Mouse (Mus musculus): ENCODE measurements around the gene Dph2. TPM values are rescaled to one million over a fixed set of nuclear protein-coding genes. Genes with fewer than 3 reads are reported as not detected.
A peak's percentile ranks its signal among the peaks of the same experiment; 100 is the strongest.

Gene Dph2
- polyA plus RNA-seq (2016; fragmentation: Nextera tagmentation; extraction: Ambion mirVana), result 15.5 and 15.8 TPM in 2 replicates

DNA sequence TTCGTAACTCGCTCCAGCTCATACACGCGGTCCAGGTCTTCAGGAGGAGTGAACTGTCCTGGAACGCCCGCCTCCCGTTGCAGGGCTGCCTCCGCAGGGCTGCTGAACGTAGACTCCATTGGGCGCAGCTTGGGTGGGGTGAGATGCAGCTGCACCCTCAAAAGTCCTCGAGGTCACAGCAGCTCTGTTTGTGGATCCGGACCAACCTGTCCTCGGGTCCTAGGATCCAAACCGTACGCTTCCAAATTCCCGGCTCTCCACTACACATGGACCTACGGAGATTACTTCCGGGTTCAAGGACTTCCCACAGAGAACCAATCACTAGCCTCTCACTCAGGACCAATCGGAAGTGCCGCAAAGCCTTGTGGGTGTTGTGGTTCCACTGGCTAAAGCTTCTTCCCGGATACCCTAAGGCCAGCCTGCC, at the start of gene Dph2:
Dph2 (minus strand) TSS at position 295 of the 424 bp plus-strand sequence.
- Histone ChIP-seq H3K27me3 (replicated peaks) (no peaks in the 10 kb centered on the region), H3K9me3 (replicated peaks) (no peaks in the 10 kb centered on the region), H3K36me3 (peaks cover 55% of the 10 kb centered on the region), H3K4me3 (peak within 1 kb of the TSS; percentile 84), H3K27ac (no peak within 1 kb of the TSS), H3K9ac (peak within 1 kb of the TSS; percentile 68), H3K4me2 (peak within 1 kb of the TSS; percentile 74), H3K4me1 (peaks cover 30% of the 10 kb centered on the region)
- ATAC-seq, result peak; percentile 80
- WGBS (ENCODE audit: insufficient replicate concordance), result under 1% methylated on average over 21 of the region's 21 CpGs

DNA sequence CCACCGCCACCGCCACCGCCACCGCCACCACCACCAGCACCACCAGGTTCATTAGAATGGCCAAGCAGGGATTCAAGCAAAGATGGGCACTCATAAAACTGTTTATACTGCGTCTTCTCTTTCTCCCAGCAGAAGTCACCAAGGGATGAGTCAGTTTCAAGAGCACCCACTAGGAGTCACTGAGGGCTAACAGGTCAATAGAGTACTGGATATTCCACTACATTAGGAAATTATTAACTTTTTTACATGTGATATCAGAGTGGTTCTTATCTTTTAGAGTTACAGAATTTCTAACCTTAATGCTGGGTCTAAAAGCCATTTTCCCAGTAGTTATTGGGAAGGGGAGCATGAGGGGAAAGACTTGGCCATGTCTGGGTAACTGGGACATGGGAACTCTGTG, 45.1 kb upstream of the Dph2 start:
- WGBS (ENCODE audit: insufficient replicate concordance), result 89% methylated on average over 5 of the region's 5 CpGs

DNA sequence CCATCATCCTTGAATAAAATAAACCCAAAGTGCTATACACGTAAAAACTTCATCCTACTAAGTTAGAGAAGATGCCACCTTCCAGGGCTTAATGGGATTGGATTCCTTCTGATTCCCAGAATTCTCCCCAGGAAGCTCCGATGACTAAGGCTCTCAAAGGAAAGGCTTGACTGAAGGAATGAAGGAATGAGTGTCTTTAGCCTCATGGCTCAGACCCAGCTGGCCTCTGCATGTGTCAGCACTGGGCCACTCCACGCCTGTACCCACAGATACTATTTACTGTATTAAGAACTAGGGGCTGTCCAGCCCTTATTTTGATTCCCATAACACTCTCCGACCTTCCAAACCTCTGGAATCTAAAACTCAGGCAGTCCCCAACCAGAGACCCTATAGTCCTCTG, 42.2 kb upstream of the Dph2 start:
- no peak overlapping the region for H3K4me3 ChIP-seq
- H3K36me3 ChIP-seq, result no peaks in the 10 kb centered on the region
- H3K27me3 ChIP-seq (replicated peaks), result peaks cover 33% of the 10 kb centered on the region
- no peak overlapping the region for H3K27ac ChIP-seq
- no peak for ATAC-seq
- 76% methylated on average over 4 of the region's 4 CpGs for WGBS (ENCODE audit: insufficient replicate concordance)
- no peaks in the 10 kb centered on the region; the same call in 1 of the 2 replicates for H3K9me3 ChIP-seq (replicated peaks)
- H3K4me1 ChIP-seq, result peaks cover 14% of the 10 kb centered on the region
- no peak overlapping the region for H3K9ac ChIP-seq
- H3K4me2 ChIP-seq, result no peak overlapping the region

More for the DNA sequence above, 45.1 kb upstream of the Dph2 start:
- ATAC-seq, result no peak
- Histone ChIP-seq H3K27me3 (replicated peaks) (0 out of 2 replicates have a peak, but pooled peaks cover 5% of the 10 kb centered on the region), H3K4me3 (no peak overlapping the region), H3K4me2 (no peak overlapping the region), H3K9ac (no peak overlapping the region), H3K36me3 (peaks cover 6% of the 10 kb centered on the region), H3K27ac (no peak overlapping the region), H3K4me1 (no peaks in the 10 kb centered on the region), H3K9me3 (replicated peaks) (no peaks in the 10 kb centered on the region)

DNA sequence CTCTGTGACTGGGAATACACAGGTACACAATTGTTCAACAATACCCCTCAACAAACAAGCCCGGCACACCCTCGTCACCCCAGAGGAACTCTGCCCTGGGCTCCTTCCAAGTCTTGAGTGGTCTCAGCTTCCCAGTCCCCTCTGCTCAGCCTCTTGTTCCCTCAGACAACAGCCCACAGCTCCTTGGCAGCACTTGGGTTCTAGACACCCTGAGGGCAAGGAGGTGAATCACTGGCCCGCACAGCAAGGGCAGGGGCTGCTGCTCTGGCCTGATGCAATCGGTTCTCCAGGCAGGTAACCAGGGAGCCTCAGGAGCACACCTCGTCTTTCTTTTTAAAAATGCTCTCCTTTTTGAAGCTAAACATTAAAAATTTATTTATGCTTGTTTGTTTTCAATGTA, 41.4 kb upstream of the Dph2 start:
- 69% methylated on average over 5 of the region's 5 CpGs for WGBS (ENCODE audit: insufficient replicate concordance)
- peaks cover 40% of the 10 kb centered on the region for H3K27me3 ChIP-seq (replicated peaks)
- no peak overlapping the region for H3K4me2 ChIP-seq
- no peak overlapping the region for H3K9ac ChIP-seq
- H3K4me3 ChIP-seq, result no peak overlapping the region
- ATAC-seq, result no peak
- no peak overlapping the region for H3K27ac ChIP-seq
- H3K36me3 ChIP-seq, result no peaks in the 10 kb centered on the region
- H3K9me3 ChIP-seq (replicated peaks), result no peaks in the 10 kb centered on the region; the same call in 1 of the 2 replicates
- H3K4me1 ChIP-seq, result peaks cover 22% of the 10 kb centered on the region

DNA sequence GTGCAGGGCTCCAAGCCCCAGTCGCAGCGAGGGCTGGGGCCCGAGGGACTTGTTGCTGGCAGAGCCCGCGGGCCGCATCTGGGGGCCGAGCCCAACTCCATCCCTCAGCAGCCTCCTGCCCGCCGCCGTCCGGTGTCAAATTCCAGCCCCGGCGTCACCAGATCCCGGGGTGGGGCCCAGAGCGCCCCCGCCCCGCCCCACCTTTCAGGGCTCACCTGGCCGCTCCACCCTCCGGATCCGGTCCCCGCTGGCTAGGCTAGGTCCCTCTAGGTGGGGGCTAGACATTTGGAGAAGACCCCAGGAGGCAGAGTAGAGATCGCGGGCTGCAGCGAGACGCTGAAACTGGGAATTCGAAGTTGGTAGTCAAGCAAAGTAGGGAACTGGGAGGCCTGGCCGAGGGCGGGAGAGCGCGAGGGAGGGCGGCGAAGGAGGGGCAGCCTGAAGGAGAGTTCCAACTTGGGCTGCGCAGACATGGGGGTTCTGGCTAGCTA, 37.6 kb upstream of the Dph2 start, which contains the start of gene Artn:
Artn (minus strand) TSS at position 373 of the 491 bp plus-strand sequence.
- Histone ChIP-seq H3K27me3 (replicated peaks) (peaks cover 78% of the 10 kb centered on the region), H3K9ac (peak within 1 kb of the TSS; percentile 73), H3K4me1 (peaks cover 44% of the 10 kb centered on the region), H3K4me3 (peak within 1 kb of the TSS; percentile 57), H3K9me3 (replicated peaks) (no peaks in the 10 kb centered on the region; the same call in 1 of the 2 replicates), H3K36me3 (0 out of 2 replicates have a peak, but pooled peaks cover 6% of the 10 kb centered on the region), H3K27ac (peak within 1 kb of the TSS; percentile 84), H3K4me2 (peak within 1 kb of the TSS; percentile 78)
- ATAC-seq, result no peak
- 3% methylated on average over 33 of the region's 33 CpGs for WGBS (ENCODE audit: insufficient replicate concordance)

DNA sequence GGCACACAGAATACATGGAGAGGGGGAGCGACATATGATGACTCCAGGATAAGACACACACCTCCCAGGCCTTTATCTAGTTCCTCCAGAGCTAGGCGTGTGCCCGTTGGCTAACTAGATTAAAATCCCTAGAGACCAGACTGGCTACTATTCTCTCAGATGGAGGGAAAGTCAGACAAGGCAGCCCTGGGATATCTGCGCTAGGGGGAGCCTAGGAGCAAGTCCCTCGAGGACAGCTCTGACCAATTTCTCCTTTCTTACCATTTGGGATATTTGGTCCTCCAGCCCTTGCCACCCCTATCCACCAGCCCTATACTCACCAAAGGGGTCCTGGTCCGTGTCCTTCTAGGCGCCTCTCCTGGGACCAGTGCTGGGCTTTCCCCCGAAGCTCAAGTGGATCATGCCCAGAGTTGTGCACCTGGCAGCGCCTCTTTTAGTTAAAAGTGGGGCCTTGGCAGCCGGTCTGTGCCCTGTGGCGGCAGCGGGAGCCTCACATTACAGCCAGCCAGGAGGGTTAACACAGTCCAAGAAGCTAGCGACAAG, 36.9 kb upstream of the Dph2 start:
- peaks cover 85% of the 10 kb centered on the region for H3K27me3 ChIP-seq (replicated peaks)
- H3K4me3 ChIP-seq, result peak overlapping the region; percentile 57
- peak; percentile 93 for ATAC-seq

DNA sequence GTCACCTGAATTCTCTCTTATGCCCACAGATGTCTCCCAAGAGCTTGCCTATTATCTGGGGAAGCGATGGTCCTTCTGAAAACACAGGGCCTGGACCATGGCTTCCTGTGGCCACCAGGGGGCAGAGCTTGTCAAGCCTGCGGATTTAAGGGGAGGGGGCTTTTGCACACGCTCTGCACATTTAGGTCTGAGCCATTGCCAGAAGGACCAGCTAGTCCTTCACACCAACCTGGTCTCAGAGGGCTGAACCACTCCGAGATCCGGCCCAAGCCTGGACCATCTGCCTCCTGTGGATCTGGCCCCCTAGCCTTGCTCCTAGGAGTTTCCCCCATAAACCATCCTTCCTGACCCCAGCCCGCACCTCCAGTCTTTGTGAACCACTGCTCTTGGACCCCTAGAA, 36.4 kb upstream of the Dph2 start:
- no peaks in the 10 kb centered on the region; the same call in 1 of the 2 replicates for H3K9me3 ChIP-seq (replicated peaks)
- H3K27me3 ChIP-seq (replicated peaks), result peaks cover 90% of the 10 kb centered on the region
- peak overlapping the region; percentile 78 for H3K4me2 ChIP-seq
- H3K4me1 ChIP-seq, result peaks cover 56% of the 10 kb centered on the region
- peak overlapping the region; percentile 52 for H3K9ac ChIP-seq
- ATAC-seq, result peak; percentile 48
- peak overlapping the region; percentile 57 for H3K4me3 ChIP-seq
- H3K27ac ChIP-seq, result peak overlapping the region; percentile 84
- WGBS (ENCODE audit: insufficient replicate concordance), result 12% methylated on average over 6 of the region's 6 CpGs
- 0 out of 2 replicates have a peak, but pooled peaks cover 6% of the 10 kb centered on the region for H3K36me3 ChIP-seq

More for the DNA sequence above, 36.9 kb upstream of the Dph2 start:
- H3K4me2 ChIP-seq, result peak overlapping the region; percentile 78
- H3K9me3 ChIP-seq (replicated peaks), result no peaks in the 10 kb centered on the region; the same call in 1 of the 2 replicates
- 0 out of 2 replicates have a peak, but pooled peaks cover 6% of the 10 kb centered on the region for H3K36me3 ChIP-seq
- peak overlapping the region; percentile 84 for H3K27ac ChIP-seq
- peak overlapping the region; percentile 73 for H3K9ac ChIP-seq
- 3% methylated on average over 13 of the region's 13 CpGs for WGBS (ENCODE audit: insufficient replicate concordance)
- peaks cover 50% of the 10 kb centered on the region for H3K4me1 ChIP-seq

DNA sequence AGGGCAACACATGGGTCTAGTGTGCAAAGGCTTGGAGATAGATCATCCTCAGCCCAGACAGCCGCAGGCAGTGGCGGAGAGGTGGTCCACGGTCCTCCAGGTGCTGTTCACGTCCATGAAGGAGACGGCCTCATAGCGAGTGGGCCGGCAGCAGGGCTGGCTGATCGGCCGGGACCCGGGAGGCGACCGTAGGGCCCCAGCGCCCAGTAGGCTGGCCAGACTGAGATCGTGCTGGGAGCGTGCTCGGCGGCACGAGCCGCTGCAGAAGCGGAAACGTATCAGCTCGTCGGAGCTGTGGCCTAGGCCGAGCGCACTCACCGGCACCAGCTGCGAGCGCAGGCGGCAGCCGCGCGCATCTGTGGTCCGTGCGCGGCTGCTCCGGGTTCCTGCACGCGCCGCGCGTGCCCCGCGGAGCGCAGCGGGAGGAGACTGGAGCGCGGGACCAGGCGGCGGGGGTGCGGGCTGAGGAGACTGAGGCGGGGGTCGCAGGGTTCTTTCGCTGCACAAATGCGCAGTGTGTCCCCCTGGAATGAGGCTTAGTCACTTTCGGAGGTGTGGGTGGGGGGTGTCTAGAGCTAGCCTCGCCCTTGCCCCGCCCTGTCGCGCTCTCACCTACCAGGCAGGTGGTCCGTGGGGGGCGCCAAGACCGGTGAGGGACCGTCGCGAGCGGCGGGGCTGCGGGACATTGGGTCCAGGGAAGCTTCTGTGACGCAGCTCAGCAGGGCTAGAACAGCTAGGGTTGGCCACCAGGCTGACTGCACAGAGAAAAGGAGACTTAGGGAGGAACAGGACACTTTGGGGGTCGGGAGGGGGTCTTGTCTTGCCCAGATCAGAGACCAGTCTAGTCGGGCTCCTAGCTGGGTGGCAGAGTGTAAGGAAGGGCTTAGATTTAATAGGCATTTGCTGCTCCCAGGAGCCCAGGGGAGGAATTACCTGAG, 35.0 kb upstream of the Dph2 start:
- H3K27ac ChIP-seq, result no peak overlapping the region
- no peaks in the 10 kb centered on the region; the same call in 1 of the 2 replicates for H3K9me3 ChIP-seq (replicated peaks)
- no peak for ATAC-seq
- H3K4me3 ChIP-seq, result peak overlapping the region; percentile 57
- 2% methylated on average over 71 of the region's 71 CpGs for WGBS (ENCODE audit: insufficient replicate concordance)
- 0 out of 2 replicates have a peak, but pooled peaks cover 6% of the 10 kb centered on the region for H3K36me3 ChIP-seq
- peaks cover 98% of the 10 kb centered on the region for H3K27me3 ChIP-seq (replicated peaks)
- peak overlapping the region; percentile 78 for H3K4me2 ChIP-seq
- peak overlapping the region; percentile 52 for H3K9ac ChIP-seq
- peaks cover 56% of the 10 kb centered on the region for H3K4me1 ChIP-seq

DNA sequence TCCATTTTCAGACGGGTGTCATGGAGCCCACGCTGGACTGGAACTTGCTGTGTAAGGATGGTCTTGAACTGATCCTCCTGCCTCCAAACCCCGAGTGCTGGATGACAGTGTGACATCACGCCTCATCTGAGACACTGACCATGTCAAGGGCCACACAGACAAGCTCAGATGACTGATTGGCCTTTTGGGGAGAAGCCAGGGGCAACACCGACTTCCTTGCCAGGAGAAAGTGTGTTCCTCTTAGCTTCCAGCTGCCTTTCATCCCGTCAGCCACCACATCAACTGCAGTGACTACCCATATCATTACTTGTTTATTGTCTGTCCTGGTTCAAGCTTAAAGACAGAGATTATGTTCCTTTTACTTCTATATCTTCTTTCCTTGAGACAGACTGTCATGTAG, 33.1 kb upstream of the Dph2 start:
- 0 out of 2 replicates have a peak, but pooled peaks cover 6% of the 10 kb centered on the region for H3K36me3 ChIP-seq
- no peak overlapping the region for H3K27ac ChIP-seq
- ATAC-seq, result no peak
- H3K4me1 ChIP-seq, result peaks cover 51% of the 10 kb centered on the region
- WGBS (ENCODE audit: insufficient replicate concordance), result 25% methylated on average over 6 of the region's 6 CpGs
- H3K27me3 ChIP-seq (replicated peaks), result peaks cover 84% of the 10 kb centered on the region
- H3K4me3 ChIP-seq, result no peak overlapping the region
- H3K4me2 ChIP-seq, result no peak overlapping the region
- H3K9ac ChIP-seq, result no peak overlapping the region
- no peaks in the 10 kb centered on the region for H3K9me3 ChIP-seq (replicated peaks)

DNA sequence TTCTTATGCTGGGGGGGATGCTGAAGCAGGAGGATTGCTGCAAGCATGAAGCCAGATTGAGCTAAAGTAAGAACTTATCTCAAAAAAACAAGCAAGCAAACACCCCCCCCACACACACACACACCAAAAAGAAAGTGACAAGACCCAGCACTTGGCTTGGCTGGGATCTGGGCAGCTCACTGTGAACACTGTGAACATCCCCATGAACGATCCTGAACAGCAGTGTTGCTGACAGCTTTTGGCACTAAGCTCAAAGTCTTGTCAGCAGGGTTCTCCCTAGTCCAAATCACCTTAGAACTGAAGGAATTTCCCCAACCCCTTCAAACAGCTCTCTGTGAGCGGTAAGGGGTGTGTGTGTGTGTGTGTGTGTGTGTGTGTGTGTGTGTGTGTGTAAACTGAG, 31.6 kb upstream of the Dph2 start:
- no peak for ATAC-seq
- H3K27ac ChIP-seq, result no peak overlapping the region
- peaks cover 71% of the 10 kb centered on the region for H3K27me3 ChIP-seq (replicated peaks)
- H3K4me1 ChIP-seq, result peaks cover 42% of the 10 kb centered on the region
- no peak overlapping the region for H3K4me3 ChIP-seq
- H3K9me3 ChIP-seq (replicated peaks), result no peaks in the 10 kb centered on the region
- H3K36me3 ChIP-seq, result 0 out of 2 replicates have a peak, but pooled peaks cover 6% of the 10 kb centered on the region
- H3K4me2 ChIP-seq, result no peak overlapping the region
- 59% methylated on average over 2 of the region's 2 CpGs for WGBS (ENCODE audit: insufficient replicate concordance)
- no peak overlapping the region for H3K9ac ChIP-seq

DNA sequence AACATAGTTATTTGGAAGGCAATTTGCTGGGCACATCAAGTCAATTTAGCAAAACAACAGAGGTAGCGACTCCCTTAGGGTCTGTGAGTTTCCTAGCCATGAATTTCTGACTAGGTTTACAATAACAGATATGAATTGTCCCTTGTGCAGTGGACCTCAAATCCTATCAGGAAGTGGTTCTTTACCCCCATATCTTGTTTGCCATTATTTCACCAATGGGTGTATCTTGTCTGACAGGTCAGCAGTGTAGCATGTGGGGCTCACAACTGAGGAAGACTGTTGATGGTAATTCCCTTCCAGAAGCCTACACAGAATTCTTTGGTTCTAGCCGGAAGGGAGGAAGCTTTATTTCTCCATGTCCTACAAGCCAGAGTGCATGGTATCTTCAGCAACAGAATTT, 29.5 kb upstream of the Dph2 start:
- Histone ChIP-seq H3K4me1 (peaks cover 42% of the 10 kb centered on the region), H3K4me2 (no peak overlapping the region), H3K9me3 (replicated peaks) (no peaks in the 10 kb centered on the region), H3K36me3 (0 out of 2 replicates have a peak, but pooled peaks cover 3% of the 10 kb centered on the region), H3K27me3 (replicated peaks) (peaks cover 50% of the 10 kb centered on the region), H3K9ac (no peak overlapping the region), H3K27ac (no peak overlapping the region), H3K4me3 (no peak overlapping the region)
- WGBS (ENCODE audit: insufficient replicate concordance), result 75% methylated on average over 2 of the region's 2 CpGs
- ATAC-seq, result no peak
